Mouse (Mus musculus) lung, postnatal 0 days (tissue): Measurements from ENCODE around the gene Exoc3l2. TPM values are rescaled to one million over a fixed set of nuclear protein-coding genes. Genes with fewer than 3 reads are reported as not detected.
A peak's percentile ranks its signal among the peaks of the same experiment; 100 is the strongest.

ENCODE experiments used
- ATAC-seq: fragments of 200-750 bp; cut with Nextera tagmentation; 2 replicates; pipeline ENCODE4 v1.8.0; 2017; ENCODE audit warnings: moderate library complexity
- DNase-seq: peaks from one replicate; pipeline ENCODE4 v3.0.0-alpha.2; 2016; ENCODE audit warnings: low spot score
- H3K27ac ChIP-seq: fragments of 300-500 bp; sonication (generic); 2 replicates; pipeline ENCODE4 v1.5.1; 2014; ENCODE audit warnings: antibody characterized with exemption, mild to moderate bottlenecking, low read length, mixed read lengths
- H3K27me3 ChIP-seq: fragments of 300-500 bp; sonication (generic); replicated peaks from 2 replicates; pipeline ENCODE4 v1.6.1; 2014; ENCODE audit warnings: low read length, mixed read lengths; ENCODE audit not compliant: insufficient read depth
- H3K36me3 ChIP-seq: fragments of 300-500 bp; sonication (generic); 2 replicates; pipeline ENCODE4 v1.6.1; 2014; ENCODE audit warnings: low read length, mixed read lengths; ENCODE audit not compliant: insufficient read depth
- H3K4me1 ChIP-seq: fragments of 300-500 bp; sonication (generic); 2 replicates; pipeline ENCODE4 v1.6.1; 2014; ENCODE audit warnings: antibody characterized with exemption, low read depth, low read length, mixed read lengths; ENCODE audit not compliant: insufficient read depth
- H3K4me2 ChIP-seq: fragments of 300-500 bp; sonication (generic); replicated peaks from 2 replicates; pipeline ENCODE4 v1.6.1; 2014; ENCODE audit warnings: low read depth, mild to moderate bottlenecking, low read length, moderate library complexity, mixed read lengths
- H3K4me3 ChIP-seq: fragments of 300-500 bp; sonication (generic); 2 replicates; pipeline ENCODE4 v1.5.1; 2014; ENCODE audit warnings: low read depth, low read length
- H3K9ac ChIP-seq: fragments of 300-500 bp; sonication (generic); replicated peaks from 2 replicates; pipeline ENCODE4 v1.6.1; 2014; ENCODE audit warnings: low read depth, mild to moderate bottlenecking
- H3K9me3 ChIP-seq: fragments of 300-500 bp; sonication (generic); 2 replicates; pipeline ENCODE4 v1.6.1; 2016; ENCODE audit warnings: low read length, mixed read lengths
- CTCF ChIP-seq: IDR thresholded peaks from 2 replicates; pipeline ENCODE4 v1.5.1; 2016; ENCODE audit warnings: antibody characterized with exemption, mild to moderate bottlenecking
- EP300 ChIP-seq: IDR thresholded peaks from 2 replicates; pipeline ENCODE4 v1.6.1; 2016; ENCODE audit warnings: antibody characterized with exemption, mild to moderate bottlenecking, control low read depth
- WGBS: fragments of 180-500 bp; shearing (Covaris S2); extraction: QIAGEN DNeasy Blood & Tissue Kit; methylation state at CpG from one replicate; pipeline ENCODE4 v1.1.7; 2014; 5-methylcytosine and 5-hydroxymethylcytosine counted together
- polyA plus RNA-seq: library from polyadenylated mRNA; unstranded; fragments of >200 nt; fragmentation: Nextera tagmentation; extraction: Ambion mirVana; gene quantifications from 2 replicates; pipeline ENCODE4 v1.2.1, GENCODE M21; 2015

The Exoc3l2 gene
- polyA plus RNA-seq, 1 experiment from 2014 or later: 1.1 TPM

- H3K4me1 ChIP-seq: no peaks in the 10 kb centered on the region
- DNase-seq: no peak
- WGBS: 58% methylated on average over 4 of the region's 4 CpGs
- peaks cover 22% of the 10 kb centered on the region for H3K36me3 ChIP-seq
- no peak overlapping the region for H3K4me3 ChIP-seq
- H3K9me3 ChIP-seq: no peaks in the 10 kb centered on the region
- no peak for ATAC-seq
- no peak overlapping the region for H3K9ac ChIP-seq
- H3K27ac ChIP-seq: no peak overlapping the region
- TF ChIP-seq CTCF (no peak), EP300 (no peak)
- H3K4me2 ChIP-seq: no peak overlapping the region
- H3K27me3 ChIP-seq: peaks cover 10% of the 10 kb centered on the region
These were observed 39.1 kb upstream of the Exoc3l2 start for GRCm38 (mm10) chr7:19424051-19424450.

- 83% methylated on average over 6 of the region's 6 CpGs for WGBS
- Histone ChIP-seq H3K9me3 (no peaks in the 10 kb centered on the region), H3K9ac (no peak overlapping the region), H3K4me1 (no peaks in the 10 kb centered on the region), H3K27me3 (no peaks in the 10 kb centered on the region), H3K27ac (no peak overlapping the region), H3K36me3 (peaks cover 39% of the 10 kb centered on the region), H3K4me3 (no peak overlapping the region), H3K4me2 (no peak overlapping the region)
- DNase-seq (no peak), ATAC-seq (no peak)
- TF ChIP-seq CTCF: no peak
- no peak for TF ChIP-seq EP300
These were observed 36.8 kb upstream of the Exoc3l2 start for GRCm38 (mm10) chr7:19426349-19426748.

GRCm38 (mm10) chr7:19426888-19427287, 36.2 kb upstream of the Exoc3l2 start:
- no peak for TF ChIP-seq EP300
- no peak for TF ChIP-seq CTCF
- Histone ChIP-seq H3K9ac (no peak overlapping the region), H3K4me3 (no peak overlapping the region), H3K4me1 (no peaks in the 10 kb centered on the region), H3K4me2 (no peak overlapping the region), H3K27me3 (no peaks in the 10 kb centered on the region), H3K9me3 (no peaks in the 10 kb centered on the region), H3K36me3 (peaks cover 45% of the 10 kb centered on the region), H3K27ac (no peak overlapping the region)
- 86% methylated on average over 6 of the region's 6 CpGs for WGBS
- DNase-seq (no peak), ATAC-seq (no peak)

GRCm38 (mm10) chr7:19427999-19428650, 35.0 kb upstream of the Exoc3l2 start:
- no peak for DNase-seq
- H3K4me3 ChIP-seq: no peak overlapping the region
- no peak overlapping the region for H3K9ac ChIP-seq
- no peaks in the 10 kb centered on the region for H3K4me1 ChIP-seq
- H3K9me3 ChIP-seq: no peaks in the 10 kb centered on the region
- H3K4me2 ChIP-seq: no peak overlapping the region
- TF ChIP-seq CTCF (no peak), EP300 (no peak)
- H3K36me3 ChIP-seq: peaks cover 57% of the 10 kb centered on the region
- H3K27ac ChIP-seq: no peak overlapping the region
- 83% methylated on average over 15 of the region's 15 CpGs for WGBS
- no peaks in the 10 kb centered on the region for H3K27me3 ChIP-seq
- ATAC-seq: no peak

GRCm38 (mm10) chr7:19429726-19430125, 33.4 kb upstream of the Exoc3l2 start:
- no peak for DNase-seq
- no peak overlapping the region for H3K9ac ChIP-seq
- H3K4me2 ChIP-seq: no peak overlapping the region
- TF ChIP-seq CTCF (no peak), EP300 (no peak)
- no peak overlapping the region for H3K27ac ChIP-seq
- ATAC-seq: no peak
- H3K4me1 ChIP-seq: no peaks in the 10 kb centered on the region
- no peaks in the 10 kb centered on the region for H3K9me3 ChIP-seq
- H3K36me3 ChIP-seq: peaks cover 72% of the 10 kb centered on the region
- no peak overlapping the region for H3K4me3 ChIP-seq
- no peaks in the 10 kb centered on the region for H3K27me3 ChIP-seq
- 73% methylated on average over 8 of the region's 8 CpGs for WGBS

- DNase-seq: peak; percentile 61
- WGBS: 73% methylated on average over 6 of the region's 6 CpGs
- H3K9ac ChIP-seq: no peak overlapping the region
- H3K4me3 ChIP-seq: no peak overlapping the region
- no peaks in the 10 kb centered on the region for H3K27me3 ChIP-seq
- no peak overlapping the region for H3K27ac ChIP-seq
- peaks cover 72% of the 10 kb centered on the region for H3K36me3 ChIP-seq
- no peak overlapping the region for H3K4me2 ChIP-seq
- no peak for TF ChIP-seq CTCF
- no peak for TF ChIP-seq EP300
- H3K9me3 ChIP-seq: no peaks in the 10 kb centered on the region
- peak; percentile 49 for ATAC-seq
- H3K4me1 ChIP-seq: no peaks in the 10 kb centered on the region
These were observed 32.7 kb upstream of the Exoc3l2 start for GRCm38 (mm10) chr7:19430402-19430801.
